Mouse (Mus musculus) embryonic facial prominence, embryonic 12.5 days (tissue): ENCODE data around the gene Igf2bp2. TPM values are rescaled to one million over a fixed set of nuclear protein-coding genes. Genes with fewer than 3 reads are reported as not detected.

ENCODE experiments used
- ATAC-seq: fragments of 200-750 bp; cut with Nextera tagmentation; 2 replicates; pipeline ENCODE4 v1.8.0; 2017; ENCODE audit not compliant: insufficient number of reproducible peaks, insufficient read depth, low FRiP score, low TSS enrichment
- H3K27ac ChIP-seq: fragments of 300-500 bp; sonication (generic); 2 replicates; pipeline ENCODE4 v1.5.1; 2016; ENCODE audit warnings: mild to moderate bottlenecking
- H3K27me3 ChIP-seq: fragments of 300-500 bp; sonication (generic); 2 replicates; pipeline ENCODE4 v1.6.1; 2016; ENCODE audit warnings: mild to moderate bottlenecking, moderate library complexity
- H3K36me3 ChIP-seq: fragments of 300-500 bp; sonication (generic); 2 replicates; pipeline ENCODE4 v1.6.1; 2016; ENCODE audit warnings: mild to moderate bottlenecking
- H3K4me1 ChIP-seq: fragments of 300-500 bp; sonication (generic); 2 replicates; pipeline ENCODE4 v1.6.1; 2016
- H3K4me2 ChIP-seq: fragments of 300-500 bp; sonication (generic); replicated peaks from 2 replicates; pipeline ENCODE4 v1.6.1; 2016; ENCODE audit warnings: mild to moderate bottlenecking, moderate library complexity
- H3K4me3 ChIP-seq: fragments of 300-500 bp; sonication (generic); 2 replicates; pipeline ENCODE4 v1.5.1; 2016; ENCODE audit warnings: mild to moderate bottlenecking
- H3K9ac ChIP-seq: fragments of 300-500 bp; sonication (generic); 2 replicates; pipeline ENCODE4 v1.6.1; 2016; ENCODE audit warnings: mild to moderate bottlenecking, moderate library complexity
- H3K9me3 ChIP-seq: fragments of 300-500 bp; sonication (generic); 2 replicates; pipeline ENCODE4 v1.6.1; 2016; ENCODE audit warnings: mild to moderate bottlenecking, moderate library complexity
- WGBS: fragments of 180-500 bp; shearing (Covaris S2); methylation state at CpG from one replicate; pipeline ENCODE4 v1.1.7; 2016; 5-methylcytosine and 5-hydroxymethylcytosine counted together
- polyA plus RNA-seq: library from polyadenylated mRNA; unstranded; fragments of >200 nt; fragmentation: Nextera tagmentation; extraction: Ambion mirVana; gene quantifications from 2 replicates; pipeline ENCODE4 v1.2.1, GENCODE M21; 2016

The Igf2bp2 gene
- polyA plus RNA-seq, 1 experiment from 2014 or later: 132 TPM

DNA sequence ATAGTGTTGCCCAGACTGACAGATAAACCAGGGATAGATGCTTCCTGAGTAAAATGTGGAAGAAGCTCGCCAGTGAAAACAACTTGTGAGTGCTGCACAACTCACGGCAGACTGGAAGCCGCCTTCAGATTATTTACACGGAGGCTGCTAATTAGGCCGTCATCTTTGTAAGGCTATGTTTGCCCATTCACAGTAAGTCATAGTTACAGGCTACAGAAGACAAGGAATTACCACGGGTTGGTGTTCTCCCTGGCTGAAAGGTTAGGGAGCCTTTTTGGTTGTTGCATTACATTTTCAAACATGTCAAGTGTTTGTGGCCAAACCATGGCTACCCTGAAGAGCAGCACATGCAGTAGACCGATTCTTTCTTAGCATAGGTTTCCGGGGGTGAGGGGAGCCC lies 1.3 kb upstream of the Igf2bp2 start:
- H3K36me3 ChIP-seq: no peaks in the 10 kb centered on the region
- WGBS: 52% methylated on average over 8 of the region's 8 CpGs
- H3K4me3 ChIP-seq: 0 out of 2 replicates have a peak overlapping the region, but pooled peaks have one; percentile 1
- no peak overlapping the region for H3K9ac ChIP-seq
- no peak overlapping the region for H3K27ac ChIP-seq
- no peaks in the 10 kb centered on the region for H3K9me3 ChIP-seq
- H3K4me2 ChIP-seq: peak overlapping the region; percentile 70; the same call in 1 of the 2 replicates
- peaks cover 10% of the 10 kb centered on the region for H3K4me1 ChIP-seq
- no peak for ATAC-seq
- H3K27me3 ChIP-seq: no peaks in the 10 kb centered on the region

DNA sequence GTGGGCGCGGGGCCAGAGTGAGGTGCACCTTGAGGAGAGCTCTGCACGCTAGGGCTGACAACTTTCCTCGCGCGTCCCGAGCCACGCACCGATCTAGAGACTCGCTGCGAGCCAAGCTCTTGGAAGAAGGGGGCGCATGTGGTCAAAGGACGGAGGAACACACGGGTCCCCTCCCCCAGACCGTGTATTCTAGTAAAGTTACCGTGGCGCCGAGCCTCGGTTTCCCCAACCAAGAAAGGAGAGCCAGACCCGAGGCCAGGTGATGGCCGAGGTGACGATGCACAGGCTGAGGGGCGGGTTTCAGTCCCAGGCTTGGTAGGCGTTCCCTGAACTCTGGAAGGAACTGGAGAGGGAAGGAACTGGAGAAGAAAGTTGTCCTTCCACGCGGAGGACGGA lies 355 bp upstream of the Igf2bp2 start:
- H3K9ac ChIP-seq: peak overlapping the region; percentile 98
- H3K4me2 ChIP-seq: peak overlapping the region; percentile 70
- H3K4me1 ChIP-seq: peaks cover 14% of the 10 kb centered on the region
- peak overlapping the region; percentile 95 for H3K27ac ChIP-seq
- under 1% methylated on average over 27 of the region's 27 CpGs for WGBS
- H3K36me3 ChIP-seq: no peaks in the 10 kb centered on the region
- ATAC-seq: peak; percentile 55
- no peaks in the 10 kb centered on the region for H3K9me3 ChIP-seq
- H3K27me3 ChIP-seq: no peaks in the 10 kb centered on the region
- peak overlapping the region; percentile 97 for H3K4me3 ChIP-seq

DNA sequence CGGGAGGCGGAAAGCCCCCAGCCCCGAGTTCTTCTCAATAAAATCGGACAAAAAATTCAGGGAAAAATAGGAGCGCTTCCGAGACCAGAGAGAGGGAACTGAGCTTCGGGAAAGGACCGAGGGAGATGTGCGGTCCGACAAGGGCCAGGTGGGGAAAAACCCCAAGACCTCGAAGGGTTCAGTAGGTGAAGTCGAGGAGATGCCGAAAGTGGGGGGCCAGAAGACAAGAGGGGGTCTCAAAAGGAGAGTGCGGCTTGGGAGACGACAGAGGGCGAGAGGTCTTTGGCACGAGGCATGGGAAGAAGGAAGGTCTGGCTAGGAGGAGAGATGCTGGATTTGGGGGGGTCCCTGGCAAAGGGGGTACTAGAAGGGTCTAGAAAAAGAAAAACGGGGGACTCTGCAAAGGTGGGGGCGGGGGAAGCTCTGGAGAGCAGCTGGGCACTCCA lies 1.0 kb downstream of the Igf2bp2 start:
- WGBS: under 1% methylated on average over 19 of the region's 19 CpGs
- Histone ChIP-seq H3K4me1 (peaks cover 14% of the 10 kb centered on the region), H3K9me3 (no peaks in the 10 kb centered on the region), H3K4me2 (peak overlapping the region; percentile 70), H3K36me3 (no peaks in the 10 kb centered on the region), H3K27me3 (no peaks in the 10 kb centered on the region), H3K27ac (peak overlapping the region; percentile 95), H3K9ac (peak overlapping the region; percentile 98), H3K4me3 (peak overlapping the region; percentile 97)
- ATAC-seq: peak; percentile 43

DNA sequence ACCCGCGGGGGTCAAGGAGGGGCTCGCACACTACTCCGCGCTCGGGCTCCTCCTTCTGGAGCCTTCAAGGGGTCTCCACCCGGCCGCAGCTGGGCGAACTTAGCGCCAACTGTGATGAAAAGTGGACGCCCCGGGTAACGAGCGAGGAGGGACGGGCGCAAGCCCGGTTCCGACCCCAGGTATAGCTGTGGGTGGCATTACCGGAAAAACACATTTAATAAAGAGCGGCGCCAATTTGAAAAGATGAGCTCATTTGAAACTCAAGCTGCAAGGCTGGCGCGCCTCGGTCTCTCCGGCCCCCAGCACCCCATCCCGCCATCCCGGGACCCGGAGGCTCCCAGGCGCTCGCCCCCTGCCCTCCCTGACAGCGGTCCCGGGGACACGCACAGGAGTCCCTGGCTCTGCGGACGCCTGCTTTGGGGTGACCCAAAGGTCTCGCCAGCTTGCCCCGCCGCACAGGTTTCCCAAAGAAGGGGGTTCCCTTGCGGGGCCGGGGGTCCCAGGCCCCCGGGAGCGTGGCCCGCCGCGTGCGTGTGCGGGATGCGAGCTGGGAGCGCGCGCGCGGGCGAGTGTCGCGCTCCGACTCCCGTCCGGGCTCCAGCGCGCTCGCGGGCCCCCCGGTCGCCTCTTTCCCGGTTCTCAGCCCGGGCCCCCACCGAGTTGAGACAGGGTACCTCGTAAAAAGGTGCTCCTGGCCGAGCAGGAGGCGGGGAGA lies 1.6 kb downstream of the Igf2bp2 start:
- no peak for ATAC-seq
- Histone ChIP-seq H3K9me3 (no peaks in the 10 kb centered on the region), H3K27ac (peak overlapping the region; percentile 95), H3K4me2 (peak overlapping the region; percentile 70), H3K9ac (peak overlapping the region; percentile 98), H3K27me3 (no peaks in the 10 kb centered on the region), H3K4me1 (peaks cover 14% of the 10 kb centered on the region), H3K4me3 (peak overlapping the region; percentile 97), H3K36me3 (no peaks in the 10 kb centered on the region)
- WGBS: under 1% methylated on average over 71 of the region's 71 CpGs

DNA sequence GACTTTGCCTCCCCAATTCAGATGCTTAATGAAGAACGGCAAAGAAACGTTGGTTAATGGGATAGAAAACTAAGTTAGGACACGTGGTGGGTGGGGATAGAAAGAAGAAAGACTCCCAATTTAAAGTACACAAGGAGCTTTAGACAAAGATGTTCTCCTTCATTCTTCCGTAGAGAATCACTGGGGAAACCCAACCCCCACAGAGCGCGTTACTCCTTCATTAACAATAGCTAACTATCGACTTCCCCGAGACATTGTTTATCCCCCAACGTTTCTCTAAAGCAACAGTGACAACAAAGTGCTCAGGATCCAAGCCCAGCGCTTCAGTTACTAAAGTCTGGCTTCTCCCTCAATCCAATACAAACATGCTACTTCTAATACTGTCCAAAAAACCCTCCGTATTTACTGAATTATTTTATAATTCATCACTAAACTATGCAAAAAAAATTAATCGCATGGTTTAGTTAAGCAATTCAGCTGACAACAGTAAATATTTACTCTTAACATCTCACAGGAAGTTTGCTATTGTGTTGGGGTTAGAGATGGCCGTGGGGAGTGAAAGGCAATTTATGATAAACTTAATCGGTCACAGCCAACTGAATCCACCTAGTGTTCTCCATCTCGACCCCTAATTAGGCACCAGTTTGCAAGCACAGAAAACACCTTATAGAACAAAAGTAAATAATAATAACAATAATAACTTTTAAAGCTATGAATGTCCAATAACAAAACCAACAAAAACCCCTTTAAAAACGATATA lies 2.5 kb downstream of the Igf2bp2 start:
- no peaks in the 10 kb centered on the region for H3K9me3 ChIP-seq
- peaks cover 14% of the 10 kb centered on the region for H3K4me1 ChIP-seq
- no peak overlapping the region for H3K27ac ChIP-seq
- H3K27me3 ChIP-seq: no peaks in the 10 kb centered on the region
- peak overlapping the region; percentile 70 for H3K4me2 ChIP-seq
- peak overlapping the region; percentile 98 for H3K9ac ChIP-seq
- peak overlapping the region; percentile 97 for H3K4me3 ChIP-seq
- H3K36me3 ChIP-seq: no peaks in the 10 kb centered on the region
- under 1% methylated on average over 16 of the region's 16 CpGs for WGBS
- no peak for ATAC-seq

DNA sequence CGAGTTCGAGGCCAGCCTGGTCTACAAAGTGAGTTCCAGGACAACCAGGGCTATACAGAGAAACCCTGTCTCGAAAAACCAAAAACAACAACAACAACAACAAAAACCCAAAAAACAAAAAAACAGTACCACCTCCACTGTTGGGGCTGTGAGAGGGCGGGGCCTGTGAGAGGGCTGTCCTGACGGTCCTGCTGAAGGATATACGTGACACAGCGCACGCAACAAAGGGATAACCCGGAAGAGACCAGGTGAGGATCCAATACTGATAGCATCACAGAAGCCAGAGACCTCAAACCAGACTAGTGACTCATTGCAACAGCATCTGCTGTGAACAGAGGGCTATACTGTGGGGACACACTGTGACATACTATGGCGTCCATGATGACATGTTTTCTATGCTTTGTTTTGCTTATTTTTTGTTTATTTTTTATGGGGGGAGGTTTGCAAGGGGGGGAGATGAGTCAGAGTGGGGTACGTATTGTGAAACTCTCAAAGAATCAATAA lies 10.1 kb downstream of the Igf2bp2 start:
- Histone ChIP-seq H3K27ac (no peak overlapping the region), H3K4me2 (no peak overlapping the region), H3K36me3 (0 out of 2 replicates have a peak, but pooled peaks cover under 1% of the 10 kb centered on the region), H3K4me3 (no peak overlapping the region), H3K27me3 (no peaks in the 10 kb centered on the region), H3K9me3 (no peaks in the 10 kb centered on the region), H3K4me1 (peaks cover 33% of the 10 kb centered on the region), H3K9ac (no peak overlapping the region)
- 90% methylated on average over 11 of the region's 11 CpGs for WGBS
- ATAC-seq: no peak

DNA sequence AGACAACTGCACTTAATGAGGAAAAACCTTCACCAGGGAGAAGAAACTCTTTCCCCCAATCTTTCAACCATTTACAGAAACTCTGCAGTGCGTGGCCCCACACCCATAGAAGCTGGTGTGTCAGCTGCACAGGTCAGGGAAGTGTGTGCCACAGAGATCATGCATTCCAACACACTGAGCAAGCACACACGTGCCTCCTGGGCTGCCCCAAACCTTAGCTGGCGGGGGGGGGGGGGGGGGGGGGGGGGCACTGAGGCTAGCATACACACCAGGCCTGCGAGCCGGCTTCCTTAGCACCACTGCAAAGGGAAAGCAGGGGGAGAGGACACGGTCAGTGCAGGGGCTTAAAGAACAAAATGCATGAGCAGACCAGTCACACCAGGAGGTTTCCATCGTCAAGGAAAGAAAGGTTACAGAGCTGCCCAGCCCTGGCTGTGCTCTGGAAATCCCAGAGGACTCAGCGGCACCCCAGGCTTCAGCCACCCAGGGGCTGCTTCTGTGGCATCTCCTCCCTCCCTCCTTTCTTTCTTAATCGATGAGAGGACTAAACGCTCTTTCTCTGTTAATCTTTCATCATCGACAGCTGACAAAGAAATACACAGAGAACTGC lies 11.3 kb downstream of the Igf2bp2 start:
- Histone ChIP-seq H3K9me3 (no peaks in the 10 kb centered on the region), H3K4me1 (peaks cover 42% of the 10 kb centered on the region), H3K27ac (0 out of 2 replicates have a peak overlapping the region, but pooled peaks have one; percentile 23), H3K27me3 (no peaks in the 10 kb centered on the region), H3K4me3 (no peak overlapping the region), H3K9ac (no peak overlapping the region), H3K4me2 (0 out of 2 replicates have a peak overlapping the region, but pooled peaks have one; percentile 9), H3K36me3 (0 out of 2 replicates have a peak, but pooled peaks cover 3% of the 10 kb centered on the region)
- peak; percentile 35; the same call in 1 of the 2 replicates for ATAC-seq
- 23% methylated on average over 10 of the region's 11 CpGs for WGBS

DNA sequence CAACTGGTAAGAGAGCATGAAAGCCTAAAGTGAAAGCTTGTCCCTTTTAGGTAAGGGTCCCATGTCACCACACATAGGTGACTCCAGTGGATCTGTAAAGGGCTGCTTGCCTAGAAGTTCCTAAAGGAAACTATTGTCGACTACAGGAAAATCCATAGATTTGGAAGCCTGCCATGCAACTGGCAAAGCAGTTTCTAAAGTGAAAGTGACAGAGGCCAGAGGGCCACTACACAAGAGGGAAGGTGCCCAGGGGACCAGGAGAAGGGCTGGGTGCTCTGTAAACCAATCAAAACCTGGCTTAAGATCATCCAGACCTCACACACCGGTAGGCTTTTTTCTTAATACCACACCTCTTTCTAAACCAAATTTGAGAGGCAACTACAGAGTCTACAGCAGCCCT lies 12.7 kb downstream of the Igf2bp2 start:
- Histone ChIP-seq H3K27me3 (no peaks in the 10 kb centered on the region), H3K4me3 (no peak overlapping the region), H3K27ac (peak overlapping the region; percentile 46; the same call in 1 of the 2 replicates), H3K4me1 (peaks cover 42% of the 10 kb centered on the region), H3K4me2 (no peak overlapping the region), H3K9ac (no peak overlapping the region), H3K9me3 (no peaks in the 10 kb centered on the region), H3K36me3 (0 out of 2 replicates have a peak, but pooled peaks cover 3% of the 10 kb centered on the region)
- 21% methylated on average over 2 of the region's 2 CpGs for WGBS
- no peak for ATAC-seq

DNA sequence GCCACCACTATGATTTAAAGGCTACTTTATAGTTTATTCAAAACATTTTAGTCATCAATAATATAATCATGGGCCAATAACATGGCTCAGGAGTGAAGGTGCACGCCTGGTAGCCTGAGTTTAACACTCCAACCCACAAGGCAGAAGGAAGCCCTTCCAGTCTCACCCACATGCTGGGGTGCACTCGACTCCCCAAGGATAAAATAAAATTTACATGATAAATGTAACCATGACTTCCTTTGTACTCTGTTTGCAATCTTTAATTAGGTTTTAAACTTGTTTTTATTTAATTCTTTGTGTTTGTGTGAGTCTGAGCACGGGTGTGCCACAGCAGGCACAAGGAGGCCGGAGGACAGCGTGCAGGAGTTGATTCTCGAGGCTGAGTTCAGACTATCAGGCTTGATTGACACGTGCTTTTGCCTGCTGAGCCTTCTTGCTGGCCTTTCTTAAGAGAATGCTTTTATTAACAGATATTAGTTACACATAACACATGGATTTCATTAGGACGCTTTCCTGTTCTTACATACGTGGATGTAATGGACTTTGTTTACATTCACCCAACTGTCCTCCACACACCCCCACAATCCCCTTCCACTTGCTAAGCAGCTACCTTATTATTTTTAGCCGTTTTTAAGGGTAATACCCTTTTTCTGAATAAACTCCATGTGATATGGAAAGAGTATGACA lies 13.3 kb downstream of the Igf2bp2 start:
- Histone ChIP-seq H3K4me1 (peaks cover 42% of the 10 kb centered on the region), H3K9ac (no peak overlapping the region), H3K9me3 (no peaks in the 10 kb centered on the region), H3K36me3 (0 out of 2 replicates have a peak, but pooled peaks cover 3% of the 10 kb centered on the region), H3K27ac (no peak overlapping the region), H3K27me3 (no peaks in the 10 kb centered on the region), H3K4me3 (no peak overlapping the region), H3K4me2 (no peak overlapping the region)
- WGBS: 27% methylated on average over 10 of the region's 10 CpGs
- no peak for ATAC-seq

DNA sequence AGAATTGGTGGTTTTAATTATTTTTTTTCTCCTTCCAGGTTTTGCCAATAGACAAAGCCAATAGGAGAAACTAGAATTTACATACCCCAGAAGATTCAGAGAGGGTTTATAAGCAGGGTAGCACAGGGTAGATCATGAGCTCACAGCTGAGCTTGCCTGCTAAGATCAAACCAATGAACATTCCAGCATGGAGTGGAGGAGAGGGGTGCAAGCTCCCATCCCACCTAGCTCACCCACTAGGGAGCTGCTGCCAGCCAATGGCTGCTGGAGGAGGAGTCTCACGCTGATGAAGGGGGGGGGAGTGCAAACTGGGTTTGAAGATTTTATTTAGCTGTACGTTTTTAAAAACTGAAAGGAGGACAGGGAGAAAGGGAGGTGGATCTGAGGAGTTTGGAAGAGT lies 14.0 kb downstream of the Igf2bp2 start:
- no peak overlapping the region for H3K27ac ChIP-seq
- H3K9ac ChIP-seq: no peak overlapping the region
- WGBS: 42% methylated on average over 2 of the region's 2 CpGs
- peaks cover 42% of the 10 kb centered on the region for H3K4me1 ChIP-seq
- no peak for ATAC-seq
- no peaks in the 10 kb centered on the region for H3K9me3 ChIP-seq
- H3K27me3 ChIP-seq: no peaks in the 10 kb centered on the region
- H3K4me3 ChIP-seq: no peak overlapping the region
- H3K36me3 ChIP-seq: 0 out of 2 replicates have a peak, but pooled peaks cover 3% of the 10 kb centered on the region
- H3K4me2 ChIP-seq: no peak overlapping the region

DNA sequence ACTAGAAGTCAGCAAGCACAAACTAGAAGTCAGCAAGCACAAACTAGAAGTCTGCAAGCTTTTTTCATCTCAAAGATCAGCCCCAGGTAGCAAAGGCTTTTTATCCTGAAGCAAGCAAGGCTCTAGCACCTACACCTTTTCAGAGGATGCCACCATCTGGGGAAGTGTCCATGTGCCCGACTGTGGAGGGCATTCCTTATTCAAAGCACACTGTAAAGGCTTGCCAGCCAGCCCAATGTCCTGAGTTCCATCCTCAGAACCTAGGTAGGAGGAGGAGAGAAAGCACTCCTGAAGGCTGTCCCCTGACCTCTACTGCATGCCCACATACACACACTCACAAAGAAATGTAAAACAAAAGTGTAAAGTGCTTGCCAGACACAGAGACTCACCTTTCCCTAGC lies 16.0 kb downstream of the Igf2bp2 start:
- Histone ChIP-seq H3K27ac (no peak overlapping the region), H3K4me2 (no peak overlapping the region), H3K4me3 (no peak overlapping the region), H3K27me3 (no peaks in the 10 kb centered on the region), H3K9ac (no peak overlapping the region), H3K4me1 (peaks cover 32% of the 10 kb centered on the region), H3K9me3 (no peaks in the 10 kb centered on the region), H3K36me3 (0 out of 2 replicates have a peak, but pooled peaks cover 5% of the 10 kb centered on the region)
- 60% methylated on average over 1 of the region's 1 CpGs for WGBS
- no peak for ATAC-seq
